Mouse (Mus musculus) Patski (cell line): ENCODE data around the gene 1110051M20Rik. TPM values are rescaled to one million over a fixed set of nuclear protein-coding genes. Genes with fewer than 3 reads are reported as not detected.

Experiments used
- ATAC-seq: fragments of 100-300 bp; one replicate; pipeline ENCODE4 v1.8.0; 2021
- CTCF ChIA-PET: fragments of 350-600 bp; sonication (Branson Sonifier 250); formaldehyde crosslinking; loops from one replicate; lab custom pipeline; 2022; ENCODE audit warnings: inconsistent platforms; lab: Charles Lee
- POLR2A ChIA-PET: fragments of 350-600 bp; sonication (Branson Sonifier 250); formaldehyde crosslinking; loops from one replicate; lab custom pipeline; 2022; ENCODE audit warnings: antibody characterized with exemption, inconsistent platforms; lab: Charles Lee
- DNase-seq: peaks from one replicate; pipeline ENCODE4 v3.0.0-alpha.2; 2011; ENCODE audit warnings: low read depth, low spot score
- H3K27me3 ChIP-seq: fragments of 371-371 bp; one replicate; pipeline ENCODE4 v1.5.1; 2021
- CTCF ChIP-seq: fragments of 100-300 bp; IDR thresholded peaks from one replicate; pipeline ENCODE4 v1.5.1; 2021
- in situ Hi-C: fragments of 300-500 bp; cut with MboI; formaldehyde crosslinking; loops from 3 replicates; pipeline ENCODE4 v1.11.1; 2018; ENCODE audit warnings: low pct_unique_long_range_greater_than_20kb, mixed read lengths
- polyA plus RNA-seq: library from polyadenylated mRNA; unstranded; gene quantifications from one replicate; pipeline ENCODE4 v1.2.3, GENCODE M21; 2021

1110051M20Rik gene
- polyA plus RNA-seq, 1 experiment from 2014 or later, result 15.1 TPM

DNA sequence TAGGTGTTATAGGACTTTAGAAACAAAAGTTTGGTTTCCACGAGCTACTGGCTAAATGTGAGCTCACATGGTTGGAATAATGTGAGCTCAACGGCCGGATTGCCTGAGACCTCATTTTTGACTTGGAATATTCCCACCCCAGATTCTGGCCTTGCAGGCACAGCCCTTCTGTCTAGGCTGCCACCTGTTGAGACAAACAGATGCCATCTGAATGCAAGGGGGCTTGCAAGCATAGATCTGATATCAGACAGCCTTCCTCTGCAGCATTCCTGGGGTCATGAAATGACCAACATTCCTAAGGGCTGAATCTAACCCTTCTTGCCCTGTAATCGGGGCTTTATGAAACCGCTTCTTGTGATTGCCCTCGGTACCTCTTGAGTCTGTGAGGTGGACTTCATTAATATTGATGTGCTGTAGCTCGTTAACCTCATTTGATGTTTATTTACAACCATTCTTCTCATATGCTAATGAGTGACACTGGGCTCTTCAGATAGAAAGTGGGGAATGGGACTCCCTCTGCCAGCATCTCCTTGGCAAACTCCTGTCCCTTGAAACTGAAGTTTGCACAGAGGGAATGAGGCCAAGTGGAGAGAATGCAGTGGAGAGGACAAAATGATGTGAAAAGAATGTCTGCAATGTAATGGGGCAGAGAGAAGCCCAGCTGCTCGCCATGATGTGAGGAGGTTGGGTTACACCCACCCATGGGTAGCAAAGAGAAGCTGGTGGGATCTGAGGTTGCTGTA is 114.3 kb downstream of the 1110051M20Rik start:
- ChIA-PET POLR2A (interaction anchor here (0.6 kb wide), 1 partner anchor 59 kb away, joined by 3 read pairs; no protein-coding TSS in a partner anchor), CTCF (interaction anchor here (1.6 to 1.8 kb wide), 3 partner anchors 14 to 35 kb away, joined by 3 to 6 read pairs (median 5); no protein-coding TSS in a partner anchor)
- in situ Hi-C loops, result no loop called here
- no peaks in the 10 kb centered on the region for H3K27me3 ChIP-seq
- DNase-seq (no peak), ATAC-seq (peak; percentile 39)
- TF ChIP-seq CTCF, result no peak

DNA sequence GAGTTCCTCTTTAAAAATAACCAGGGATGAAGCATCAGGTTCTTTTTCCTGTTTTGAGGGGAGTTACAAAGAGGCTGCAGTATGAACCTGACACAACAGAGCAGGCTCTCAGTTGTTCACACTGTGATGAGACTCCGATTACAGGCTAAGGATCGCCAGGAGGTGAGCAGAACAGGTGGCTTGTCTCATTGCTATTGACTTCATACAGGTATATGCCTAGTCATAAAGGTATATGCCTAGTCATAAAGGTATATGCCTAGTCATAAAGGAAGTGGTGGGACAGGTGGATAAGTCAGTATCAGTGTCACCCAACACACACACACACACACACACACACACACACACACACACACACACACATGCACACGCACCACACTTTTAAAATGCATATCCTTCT is 115.8 kb downstream of the 1110051M20Rik start:
- no peaks in the 10 kb centered on the region for H3K27me3 ChIP-seq
- in situ Hi-C loops, result no loop called here
- ATAC-seq, result no peak
- POLR2A ChIA-PET, result no interaction called here
- CTCF ChIA-PET, result interaction anchor here (1.6 to 1.8 kb wide), 3 partner anchors 12 to 34 kb away, joined by 3 to 6 read pairs (median 5); no protein-coding TSS in a partner anchor
- TF ChIP-seq CTCF, result no peak
- no peak for DNase-seq

DNA sequence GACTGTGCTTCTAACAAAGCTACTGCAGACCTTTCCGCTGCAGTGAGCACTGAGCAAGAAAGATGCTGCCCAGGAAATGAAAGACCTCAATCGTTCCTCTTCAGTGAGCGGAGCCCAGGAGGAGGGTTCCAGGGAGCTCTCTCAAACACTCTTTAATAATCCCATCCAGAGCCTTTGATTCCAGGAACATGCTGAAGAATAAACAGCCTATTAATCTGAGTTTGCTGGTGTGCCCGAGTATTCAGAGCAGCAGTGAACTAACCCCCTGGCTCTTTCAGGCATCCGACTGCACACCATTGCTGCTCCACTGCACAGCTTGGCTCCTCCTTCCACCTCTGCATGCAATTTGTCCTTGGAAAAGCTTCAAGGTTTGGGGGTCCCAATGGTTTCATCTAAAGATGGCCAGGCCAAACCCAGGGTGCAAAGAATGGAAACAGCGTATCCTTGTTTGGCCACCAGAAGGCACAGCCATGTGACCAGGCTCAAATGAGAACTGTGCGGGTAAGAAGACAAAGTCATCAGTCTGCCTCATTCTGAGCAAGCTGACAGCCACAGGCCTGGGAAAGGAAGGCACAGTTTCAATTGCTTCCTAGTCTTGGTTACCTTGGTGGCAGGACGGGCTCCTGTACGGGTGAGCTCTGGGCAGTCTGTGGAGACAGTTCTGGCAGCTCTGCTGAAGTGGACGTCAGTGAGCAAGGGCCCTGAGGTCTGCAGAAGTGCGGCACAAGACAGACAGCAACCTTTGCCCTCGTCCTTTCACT is 116.4 kb downstream of the 1110051M20Rik start:
- DNase-seq (no peak), ATAC-seq (peak; percentile 58)
- TF ChIP-seq CTCF, result no peak
- in situ Hi-C loops, result no loop called here
- CTCF ChIA-PET, result interaction anchor here (1.8 kb wide), 1 partner anchor 19 kb away, joined by 5 read pairs; no protein-coding TSS in a partner anchor
- no peaks in the 10 kb centered on the region for H3K27me3 ChIP-seq
- POLR2A ChIA-PET, result no interaction called here

DNA sequence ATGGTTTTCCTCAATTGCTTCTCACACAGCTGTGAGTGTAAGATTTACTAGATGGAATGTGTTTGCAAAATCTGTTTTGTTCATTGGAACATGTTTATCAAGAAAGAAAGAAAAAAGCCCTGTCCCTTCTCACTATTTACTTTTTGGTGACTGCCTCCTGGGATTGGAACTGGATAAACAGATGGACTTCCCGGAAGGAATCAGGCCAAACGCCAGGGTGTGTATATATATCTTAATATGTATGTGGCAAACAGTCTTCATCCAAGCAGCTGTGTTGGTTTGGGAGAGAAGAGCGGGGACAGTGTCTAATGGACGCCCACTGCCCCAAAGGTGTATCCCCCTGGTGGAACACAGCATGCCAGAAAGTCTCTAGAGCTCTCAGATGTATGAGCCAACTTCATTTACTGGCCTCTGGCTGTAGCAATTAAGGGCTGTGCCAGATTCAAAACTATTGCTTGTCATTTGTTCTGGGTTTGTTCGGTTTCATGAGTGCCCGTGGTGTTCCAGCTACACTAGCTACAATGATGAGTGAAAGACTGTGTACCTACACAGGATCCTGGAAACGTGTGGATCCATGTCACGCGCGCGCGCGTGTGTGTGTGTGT is 117.7 kb downstream of the 1110051M20Rik start:
- ChIA-PET POLR2A (interaction anchor here (0.8 kb wide), 1 partner anchor 224 kb away, joined by 3 read pairs; no protein-coding TSS in a partner anchor), CTCF (no interaction called here)
- H3K27me3 ChIP-seq, result no peaks in the 10 kb centered on the region
- ATAC-seq (no peak), DNase-seq (no peak)
- in situ Hi-C loops, result no loop called here
- no peak for TF ChIP-seq CTCF

DNA sequence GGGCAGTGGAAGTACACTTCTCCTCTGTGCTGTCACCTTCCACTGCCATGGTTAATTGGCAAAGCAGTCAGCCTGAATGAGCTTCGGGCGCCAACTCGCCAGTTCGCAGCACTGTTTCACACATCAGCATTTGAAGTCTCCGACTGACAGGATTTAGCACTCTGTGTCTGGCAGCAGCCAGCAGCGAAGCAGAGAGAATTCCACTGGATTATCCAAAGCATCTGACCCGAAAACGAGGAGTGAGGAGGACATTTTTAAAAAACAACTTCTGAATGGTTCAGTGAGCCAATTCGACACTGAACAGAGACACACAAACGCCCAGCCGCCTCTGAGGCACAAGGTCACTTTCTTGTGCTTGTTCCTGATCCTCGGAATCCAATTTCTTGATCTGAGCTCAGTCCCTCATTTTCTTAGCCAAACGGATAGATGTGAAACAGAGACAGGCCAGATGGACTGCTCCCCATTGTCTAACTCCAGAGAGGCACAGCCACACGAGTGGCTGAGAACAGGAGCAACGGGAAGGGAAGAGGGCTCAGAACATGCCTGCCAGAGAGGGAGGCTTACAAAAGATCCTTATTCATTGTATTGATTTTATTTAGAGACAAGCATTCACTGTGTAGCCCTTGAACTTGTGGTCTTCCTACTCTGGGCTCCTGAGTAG is 119.6 kb downstream of the 1110051M20Rik start:
- H3K27me3 ChIP-seq, result no peaks in the 10 kb centered on the region
- ATAC-seq, result no peak
- in situ Hi-C loops, result no loop called here
- CTCF ChIA-PET, result interaction anchor here (1.5 kb wide), 1 partner anchor 13 kb away, joined by 3 read pairs; no protein-coding TSS in a partner anchor
- DNase-seq, result no peak
- POLR2A ChIA-PET, result no interaction called here
- no peak for TF ChIP-seq CTCF

DNA sequence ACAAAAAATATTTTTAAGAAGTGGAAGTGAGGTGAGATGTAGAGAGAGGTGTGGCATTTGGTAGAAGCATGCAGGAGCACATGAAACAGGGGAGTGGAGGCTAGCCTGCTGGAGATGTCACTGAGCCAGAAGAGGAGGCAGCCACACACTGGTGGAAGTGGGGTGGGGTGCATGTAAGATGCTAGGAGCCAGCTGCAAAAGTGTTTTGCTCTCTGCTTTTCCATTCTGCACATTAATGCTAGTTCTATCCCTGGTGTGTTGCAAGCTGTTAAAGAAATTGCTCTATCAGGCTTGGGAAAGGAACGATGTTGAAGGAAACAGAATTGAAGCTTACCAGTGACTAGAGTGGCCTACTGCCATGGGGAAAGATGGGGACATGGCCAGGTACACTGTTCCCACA is 120.2 kb downstream of the 1110051M20Rik start:
- POLR2A ChIA-PET, result no interaction called here
- no peak for ATAC-seq

DNA sequence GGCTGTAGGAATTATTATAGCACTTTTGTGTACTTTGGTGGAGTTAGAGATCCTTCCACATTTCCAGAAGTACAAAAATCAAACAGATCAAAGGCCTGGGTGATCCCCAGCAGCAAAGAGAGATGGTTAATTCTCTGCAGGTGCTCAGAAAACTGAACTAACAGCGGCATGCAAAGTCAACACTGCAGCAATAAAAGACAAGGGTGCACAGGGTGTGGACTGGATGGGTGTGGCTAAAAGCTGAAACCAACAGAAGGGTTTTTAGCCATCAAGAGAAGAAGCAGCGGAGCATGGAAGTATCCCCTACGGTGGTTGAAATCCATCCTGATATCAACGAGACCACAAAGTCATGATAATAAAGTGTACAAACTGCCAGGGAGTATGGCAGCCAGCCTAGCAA is 122.0 kb downstream of the 1110051M20Rik start:
- ChIA-PET CTCF (interaction anchor here (1.0 kb wide), 1 partner anchor 18 kb away, joined by 3 read pairs; no protein-coding TSS in a partner anchor), POLR2A (no interaction called here)
- no peak for DNase-seq
- no peak for ATAC-seq
- TF ChIP-seq CTCF, result no peak
- in situ Hi-C loops, result no loop called here
- no peaks in the 10 kb centered on the region for H3K27me3 ChIP-seq

More for the DNA sequence above, 120.2 kb downstream of the 1110051M20Rik start:
- DNase-seq, result no peak
- no peak for TF ChIP-seq CTCF
- H3K27me3 ChIP-seq, result no peaks in the 10 kb centered on the region
- CTCF ChIA-PET, result interaction anchor here (1.5 kb wide), 1 partner anchor 12 kb away, joined by 3 read pairs; no protein-coding TSS in a partner anchor
- in situ Hi-C loops, result no loop called here

DNA sequence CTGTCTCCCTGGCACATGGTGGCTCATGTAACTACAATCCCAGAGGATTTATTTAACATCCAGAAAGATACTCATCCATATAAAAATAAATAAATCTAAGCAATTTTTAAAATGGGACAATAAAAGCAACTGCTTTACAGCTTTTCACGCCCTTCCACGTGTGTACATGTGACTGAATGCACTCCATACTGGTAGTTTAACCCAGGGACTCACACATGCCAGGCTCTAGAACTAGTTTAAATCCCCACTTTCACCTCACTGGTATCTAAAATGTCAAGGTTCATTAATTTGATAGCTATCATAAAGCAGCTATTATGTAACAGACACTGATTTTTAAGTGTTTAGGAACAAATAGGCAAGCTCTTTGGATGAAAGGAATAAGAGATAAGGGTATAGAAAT is 122.6 kb downstream of the 1110051M20Rik start:
- DNase-seq (no peak), ATAC-seq (no peak)
- POLR2A ChIA-PET, result no interaction called here
- CTCF ChIA-PET, result no interaction called here
- in situ Hi-C loops, result no loop called here
- no peaks in the 10 kb centered on the region for H3K27me3 ChIP-seq
- TF ChIP-seq CTCF, result no peak

DNA sequence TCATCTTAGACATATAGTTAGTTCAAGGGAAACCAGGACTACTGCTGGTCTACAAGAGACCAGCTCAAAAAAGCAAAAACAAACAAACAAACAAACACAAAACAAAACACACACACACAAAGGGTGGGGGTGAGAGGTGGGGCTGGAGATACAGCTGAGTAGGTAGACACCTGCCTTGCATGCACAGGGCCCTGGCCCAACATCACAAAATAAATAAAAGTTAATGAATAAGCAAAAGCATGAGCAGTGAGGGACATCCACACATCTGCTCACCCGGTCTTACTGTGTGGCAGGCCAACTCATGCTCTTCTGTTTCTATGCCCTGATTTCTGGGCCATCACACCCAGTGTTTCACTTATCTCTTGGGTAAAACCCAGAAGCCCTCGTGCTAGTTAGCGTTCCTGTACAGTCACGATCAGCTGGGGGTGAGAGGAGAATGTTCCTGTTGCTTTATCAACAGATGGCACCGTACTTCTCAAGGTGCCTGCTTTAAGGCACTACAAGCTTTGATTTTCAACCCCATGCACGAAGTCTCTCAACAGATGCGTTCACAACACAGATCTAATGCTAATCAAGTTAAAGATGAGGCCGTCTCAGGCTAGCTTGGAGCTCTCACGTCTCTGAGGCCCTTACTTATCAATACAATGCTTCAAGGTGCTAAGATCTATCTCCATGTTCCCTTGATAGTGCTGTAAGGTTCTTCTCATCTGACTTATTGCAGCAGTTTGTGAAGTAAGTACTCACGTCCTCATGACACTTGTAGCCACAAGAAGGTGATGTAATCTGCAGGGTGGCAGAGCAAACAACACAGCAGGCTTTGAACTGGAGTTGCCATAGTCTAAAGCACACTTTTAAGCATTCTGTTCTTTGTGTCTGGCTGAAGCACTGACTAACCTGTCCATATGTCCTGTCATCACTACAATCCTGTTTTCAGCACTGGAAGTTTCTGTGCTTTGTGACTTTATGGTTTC is 123.7 kb downstream of the 1110051M20Rik start:
- TF ChIP-seq CTCF, result no peak
- no peaks in the 10 kb centered on the region for H3K27me3 ChIP-seq
- in situ Hi-C loops, result no loop called here
- no peak for DNase-seq
- ATAC-seq, result no peak
- POLR2A ChIA-PET, result no interaction called here
- CTCF ChIA-PET, result interaction anchor here (1.2 kb wide), 1 partner anchor 14 kb away, joined by 4 read pairs; no protein-coding TSS in a partner anchor
